Mouse (Mus musculus) kidney, adult 8-10 months (tissue): ENCODE measurements around the gene P2ry12.

ENCODE experiments used
- DNase-seq, 2 experiments: peaks; one replicate each; pipeline ENCODE4 v3.0.0; 2022

P2ry12 gene

GRCm38 (mm10) chr3:59228730-59229551 is 33.7 kb downstream of the P2ry12 start:
- DNase-seq: peak; percentile 10 to 11

GRCm38 (mm10) chr3:59227696-59228095 is 35.0 kb downstream of the P2ry12 start:
- no peak for DNase-seq

- no peak for DNase-seq
Measured at GRCm38 (mm10) chr3:59225411-59225810, 37.3 kb downstream of the P2ry12 start.

GRCm38 (mm10) chr3:59222303-59222702 is 40.4 kb downstream of the P2ry12 start:
- no peak for DNase-seq

GRCm38 (mm10) chr3:59219326-59219725 is 43.3 kb downstream of the P2ry12 start:
- DNase-seq: no peak

GRCm38 (mm10) chr3:59217211-59217610 is 45.5 kb downstream of the P2ry12 start:
- no peak for DNase-seq

- DNase-seq: no peak
Measured at GRCm38 (mm10) chr3:59212404-59212803, 50.3 kb downstream of the P2ry12 start.

GRCm38 (mm10) chr3:59211784-59212183 is 50.9 kb downstream of the P2ry12 start:
- DNase-seq: no peak

GRCm38 (mm10) chr3:59210727-59211126 is 51.9 kb downstream of the P2ry12 start, which contains the start of gene P2ry13:
Gene P2ry13 (minus strand): TSS chr3:59210882.
- DNase-seq: no peak

- no peak for DNase-seq
Measured at GRCm38 (mm10) chr3:59210089-59210488, 52.6 kb downstream of the P2ry12 start.

GRCm38 (mm10) chr3:59208650-59209548 is 53.8 kb downstream of the P2ry12 start:
- DNase-seq: peak in 1 of 2 experiments; percentile 40

GRCm38 (mm10) chr3:59205941-59206340 is 56.7 kb downstream of the P2ry12 start:
- DNase-seq: no peak

- DNase-seq: no peak
Measured at GRCm38 (mm10) chr3:59204719-59205503, 57.8 kb downstream of the P2ry12 start.

GRCm38 (mm10) chr3:59203802-59204520 is 58.7 kb downstream of the P2ry12 start:
- no peak for DNase-seq

- DNase-seq: no peak
Measured at GRCm38 (mm10) chr3:59197329-59197948, 65.2 kb downstream of the P2ry12 start.

- no peak for DNase-seq
Measured at GRCm38 (mm10) chr3:59194938-59195337, 67.7 kb downstream of the P2ry12 start, which contains the start of gene Gpr87. Gene Gpr87 (minus strand): TSS chr3:59195104.

- no peak for DNase-seq
Measured at GRCm38 (mm10) chr3:59194099-59194498, 68.6 kb downstream of the P2ry12 start.

- DNase-seq: no peak
Measured at GRCm38 (mm10) chr3:59191674-59192073, 71.0 kb downstream of the P2ry12 start.

GRCm38 (mm10) chr3:59187336-59187735 is 75.3 kb downstream of the P2ry12 start:
- DNase-seq: no peak

GRCm38 (mm10) chr3:59185662-59186061 is 77.0 kb downstream of the P2ry12 start:
- DNase-seq: no peak

GRCm38 (mm10) chr3:59182129-59182528 is 80.5 kb downstream of the P2ry12 start:
- no peak for DNase-seq

GRCm38 (mm10) chr3:59181134-59181533 is 81.5 kb downstream of the P2ry12 start:
- no peak for DNase-seq
